Mouse (Mus musculus) erythroblast, embryonic 14.5 days (primary cell): ENCODE measurements around the gene Tex2.

Source experiments
- GATA1 ChIP-seq: IDR thresholded peaks from 2 replicates; pipeline ENCODE4 v1.6.1; 2012; ENCODE audit warnings: low read length, inconsistent platforms, mixed read lengths
- TAL1 ChIP-seq: IDR thresholded peaks from 3 replicates; pipeline ENCODE4 v1.6.1; 2012; ENCODE audit warnings: low read length, inconsistent platforms, mixed read lengths

- no peak for TF ChIP-seq TAL1
- no peak for TF ChIP-seq GATA1
Measured at GRCm38 (mm10) chr11:106506211-106506610, 107.0 kb downstream of the Tex2 start.
